ENCODE assay signal across 17 mouse cellular contexts in genomic region chr12:105869242-105869641, GRCm38 (mm10).
DNase-seq lines count a peak whose midpoint lies in the region; ATAC-seq and TF ChIP-seq lines count a peak whose summit lies in the region.
"Had no signal": no experiment of that assay in that cellular context is flagged by ENCODE, and none has a peak within 500 bp of the region (broad histone marks: within the 10 kb centered on the region; RNA-seq: fewer than 3 reads in every experiment).

No protein-coding gene starts in this region.

- H3K36me3 ChIP-seq in hindbrain, embryonic 10.5 days = no peaks in the 10 kb centered on the region
- H3K36me3 ChIP-seq in hindbrain, embryonic 16.5 days (ENCODE audit: control insufficient read depth, insufficient read depth, low read length) = no peaks in the 10 kb centered on the region
- H3K36me3 ChIP-seq in neural tube, embryonic 12.5 days = no peaks in the 10 kb centered on the region
- no peaks in the 10 kb centered on the region for H3K36me3 ChIP-seq in intestine, postnatal 0 days (ENCODE audit: control insufficient read depth, insufficient read depth)
- H3K36me3 ChIP-seq: forebrain, embryonic 15.5 days; heart, embryonic 15.5 days; limb, embryonic 15.5 days; midbrain, embryonic 15.5 days; neural tube, embryonic 13.5 days had no signal

- no peak overlapping the region for H3K9ac ChIP-seq in hindbrain, embryonic 16.5 days (ENCODE audit: low read depth, low read length)
- no peak overlapping the region for H3K9ac ChIP-seq in neural tube, embryonic 12.5 days
- H3K9ac ChIP-seq in intestine, postnatal 0 days (ENCODE audit: low read depth, low read length) = no peak overlapping the region
- H3K9ac ChIP-seq: forebrain, embryonic 15.5 days; heart, embryonic 15.5 days; limb, embryonic 15.5 days; midbrain, embryonic 15.5 days; neural tube, embryonic 13.5 days had no signal

- 30% methylated on average over 6 of the region's 6 CpGs for WGBS in hindbrain, embryonic 10.5 days
- WGBS in hindbrain, embryonic 16.5 days = 37% methylated on average over 6 of the region's 6 CpGs
- WGBS in neural tube, embryonic 12.5 days = 30% methylated on average over 6 of the region's 6 CpGs
- 25% methylated on average over 6 of the region's 6 CpGs for WGBS in intestine, postnatal 0 days

- peaks cover 13% of the 10 kb centered on the region for H3K4me1 ChIP-seq in hindbrain, embryonic 10.5 days (replicated peaks)
- no peaks in the 10 kb centered on the region for H3K4me1 ChIP-seq in hindbrain, embryonic 16.5 days (ENCODE audit: control insufficient read depth, insufficient read depth, low read depth, low read length)
- H3K4me1 ChIP-seq in neural tube, embryonic 12.5 days = peaks cover 5% of the 10 kb centered on the region; the same call in 1 of the 2 replicates
- H3K4me1 ChIP-seq in intestine, postnatal 0 days (replicated peaks; ENCODE audit: control insufficient read depth, insufficient read depth, low read length) = no peaks in the 10 kb centered on the region
- H3K4me1 ChIP-seq: heart, embryonic 15.5 days; midbrain, embryonic 15.5 days had no signal

- peak overlapping the region; percentile 9; the same call in 1 of the 2 replicates for H3K4me3 ChIP-seq in hindbrain, embryonic 10.5 days
- no peak overlapping the region for H3K4me3 ChIP-seq in hindbrain, embryonic 16.5 days (ENCODE audit: low read length)
- H3K4me3 ChIP-seq in neural tube, embryonic 12.5 days = no peak overlapping the region
- H3K4me3 ChIP-seq in intestine, postnatal 0 days (ENCODE audit: low read depth, low read length) = no peak overlapping the region
- H3K4me3 ChIP-seq: forebrain, embryonic 15.5 days; heart, embryonic 15.5 days; left cerebral cortex, adult 2 months; limb, embryonic 15.5 days; midbrain, embryonic 15.5 days; neural tube, embryonic 13.5 days had no signal

- H3K4me2 ChIP-seq in hindbrain, embryonic 16.5 days (ENCODE audit: low read length) = no peak overlapping the region
- peak overlapping the region; percentile 14; the same call in 1 of the 2 replicates for H3K4me2 ChIP-seq in neural tube, embryonic 12.5 days (replicated peaks)
- peak overlapping the region; percentile 45 for H3K4me2 ChIP-seq in intestine, postnatal 0 days (replicated peaks; ENCODE audit: low read depth)
- H3K4me2 ChIP-seq: forebrain, embryonic 15.5 days; limb, embryonic 15.5 days; midbrain, embryonic 15.5 days; neural tube, embryonic 13.5 days had no signal

- no peak overlapping the region for H3K27ac ChIP-seq in hindbrain, embryonic 10.5 days
- H3K27ac ChIP-seq in hindbrain, embryonic 16.5 days (ENCODE audit: low read depth, low read length) = no peak overlapping the region
- H3K27ac ChIP-seq in neural tube, embryonic 12.5 days = no peak overlapping the region
- no peak overlapping the region for H3K27ac ChIP-seq in intestine, postnatal 0 days (ENCODE audit: low read depth, low read length)
- H3K27ac ChIP-seq: forebrain, embryonic 15.5 days; heart, embryonic 15.5 days; left cerebral cortex, adult 2 months; limb, embryonic 15.5 days; midbrain, embryonic 15.5 days; neural tube, embryonic 13.5 days had no signal

- DNase-seq in hindbrain, embryonic 10.5 days (ENCODE audit: low spot score) = no peak
- DNase-seq in neural tube, embryonic 10.5 days (ENCODE audit: extremely low spot score, low spot score) = no peak
- DNase-seq in MN1 (ENCODE audit: low spot score) = no peak
- DNase-seq in ovary, postnatal 14 days (ENCODE audit: low spot score) = no peak
- no peak for DNase-seq in frontal cortex, adult 2 months (ENCODE audit: extremely low spot score in 1 of 2, low spot score in 1 of 2)
- DNase-seq: cerebellum, adult 18-20 months; gastrocnemius, postnatal 14 days; lung, postnatal 14 days had no signal

- TF ChIP-seq CTCF in intestine, postnatal 0 days (IDR thresholded peaks at IDR 0.05; ENCODE audit: low read depth) = no peak

- peaks cover 36% of the 10 kb centered on the region for H3K27me3 ChIP-seq in hindbrain, embryonic 10.5 days (ENCODE audit: insufficient read depth, poor library complexity, severe bottlenecking)
- H3K27me3 ChIP-seq in hindbrain, embryonic 16.5 days (replicated peaks; ENCODE audit: control insufficient read depth, insufficient read depth, low read length) = no peaks in the 10 kb centered on the region; the same call in 1 of the 2 replicates
- H3K27me3 ChIP-seq in neural tube, embryonic 12.5 days (replicated peaks) = no peaks in the 10 kb centered on the region; the same call in 1 of the 2 replicates
- no peaks in the 10 kb centered on the region for H3K27me3 ChIP-seq in intestine, postnatal 0 days (replicated peaks; ENCODE audit: control insufficient read depth, insufficient read depth, low read length)
- H3K27me3 ChIP-seq: forebrain, embryonic 15.5 days had no signal

- ATAC-seq in hindbrain, embryonic 16.5 days = no peak
- no peak for ATAC-seq in neural tube, embryonic 12.5 days (ENCODE audit: low FRiP score, low read depth)
- no peak for ATAC-seq in intestine, postnatal 0 days
- ATAC-seq: forebrain, embryonic 15.5 days; midbrain, embryonic 15.5 days had no signal

- H3K9me3 ChIP-seq in hindbrain, embryonic 10.5 days = peaks cover 7% of the 10 kb centered on the region
- no peaks in the 10 kb centered on the region for H3K9me3 ChIP-seq in hindbrain, embryonic 16.5 days (ENCODE audit: control insufficient read depth, low read length)
- peaks cover 7% of the 10 kb centered on the region for H3K9me3 ChIP-seq in neural tube, embryonic 12.5 days
- H3K9me3 ChIP-seq in intestine, postnatal 0 days (ENCODE audit: control insufficient read depth) = no peaks in the 10 kb centered on the region
- H3K9me3 ChIP-seq: forebrain, embryonic 15.5 days; heart, embryonic 15.5 days; limb, embryonic 15.5 days; midbrain, embryonic 15.5 days had no signal
